Mouse (Mus musculus) midbrain, embryonic 14.5 days (tissue): ENCODE data around the gene Cela3b. TPM values are rescaled to one million over a fixed set of nuclear protein-coding genes. Genes with fewer than 3 reads are reported as not detected.

Experiments used
- ATAC-seq: fragments of 200-750 bp; cut with Nextera tagmentation; 2 replicates; pipeline ENCODE4 v1.8.0; 2017; ENCODE audit warnings: moderate number of reproducible peaks, moderate library complexity; ENCODE audit not compliant: low FRiP score, low TSS enrichment
- DNase-seq: peaks from one replicate; pipeline ENCODE4 v3.0.0-alpha.2; 2015
- H3K27ac ChIP-seq: fragments of 300-500 bp; sonication (generic); replicated peaks from 2 replicates; pipeline ENCODE4 v1.5.1; 2014; ENCODE audit warnings: mild to moderate bottlenecking, low read depth, low read length, moderate library complexity
- H3K27me3 ChIP-seq: fragments of 300-500 bp; sonication (generic); 2 replicates; pipeline ENCODE4 v1.6.1; 2014; ENCODE audit warnings: low read length, control low read depth, mixed read lengths; ENCODE audit not compliant: control insufficient read depth, insufficient read depth
- H3K36me3 ChIP-seq: fragments of 300-500 bp; sonication (generic); 2 replicates; pipeline ENCODE4 v1.6.1; 2014; ENCODE audit warnings: low read length, control low read depth; ENCODE audit not compliant: control insufficient read depth, insufficient read depth
- H3K4me1 ChIP-seq: fragments of 300-500 bp; sonication (generic); 2 replicates; pipeline ENCODE4 v1.6.1; 2014; ENCODE audit warnings: mild to moderate bottlenecking, antibody characterized with exemption, low read length, control low read depth; ENCODE audit not compliant: control insufficient read depth, insufficient read depth
- H3K4me2 ChIP-seq: fragments of 300-500 bp; sonication (generic); 2 replicates; pipeline ENCODE4 v1.6.1; 2014; ENCODE audit warnings: mild to moderate bottlenecking, low read length, moderate library complexity
- H3K4me3 ChIP-seq: fragments of 300-500 bp; sonication (generic); replicated peaks from 2 replicates; pipeline ENCODE4 v1.5.1; 2014; ENCODE audit warnings: low read depth, low read length
- H3K9ac ChIP-seq: fragments of 300-500 bp; sonication (generic); replicated peaks from 2 replicates; pipeline ENCODE4 v1.6.1; 2014; ENCODE audit warnings: mild to moderate bottlenecking, low read length, moderate library complexity
- H3K9me3 ChIP-seq: fragments of 300-500 bp; sonication (generic); 2 replicates; pipeline ENCODE4 v1.6.1; 2016; ENCODE audit warnings: low read length, control low read depth, mixed read lengths; ENCODE audit not compliant: control insufficient read depth
- WGBS: fragments of 180-500 bp; shearing (Covaris S2); extraction: QIAGEN DNeasy Blood & Tissue Kit; methylation state at CpG from one replicate; pipeline ENCODE4 v1.1.7; 2014; 5-methylcytosine and 5-hydroxymethylcytosine counted together
- polyA plus RNA-seq: library from polyadenylated mRNA; unstranded; fragments of >200 nt; fragmentation: Nextera tagmentation; extraction: Ambion mirVana; gene quantifications from 2 replicates; pipeline ENCODE4 v1.2.1, GENCODE M21; 2014

Cela3b gene
- polyA plus RNA-seq, 1 experiment from 2014 or later: not detected

DNA sequence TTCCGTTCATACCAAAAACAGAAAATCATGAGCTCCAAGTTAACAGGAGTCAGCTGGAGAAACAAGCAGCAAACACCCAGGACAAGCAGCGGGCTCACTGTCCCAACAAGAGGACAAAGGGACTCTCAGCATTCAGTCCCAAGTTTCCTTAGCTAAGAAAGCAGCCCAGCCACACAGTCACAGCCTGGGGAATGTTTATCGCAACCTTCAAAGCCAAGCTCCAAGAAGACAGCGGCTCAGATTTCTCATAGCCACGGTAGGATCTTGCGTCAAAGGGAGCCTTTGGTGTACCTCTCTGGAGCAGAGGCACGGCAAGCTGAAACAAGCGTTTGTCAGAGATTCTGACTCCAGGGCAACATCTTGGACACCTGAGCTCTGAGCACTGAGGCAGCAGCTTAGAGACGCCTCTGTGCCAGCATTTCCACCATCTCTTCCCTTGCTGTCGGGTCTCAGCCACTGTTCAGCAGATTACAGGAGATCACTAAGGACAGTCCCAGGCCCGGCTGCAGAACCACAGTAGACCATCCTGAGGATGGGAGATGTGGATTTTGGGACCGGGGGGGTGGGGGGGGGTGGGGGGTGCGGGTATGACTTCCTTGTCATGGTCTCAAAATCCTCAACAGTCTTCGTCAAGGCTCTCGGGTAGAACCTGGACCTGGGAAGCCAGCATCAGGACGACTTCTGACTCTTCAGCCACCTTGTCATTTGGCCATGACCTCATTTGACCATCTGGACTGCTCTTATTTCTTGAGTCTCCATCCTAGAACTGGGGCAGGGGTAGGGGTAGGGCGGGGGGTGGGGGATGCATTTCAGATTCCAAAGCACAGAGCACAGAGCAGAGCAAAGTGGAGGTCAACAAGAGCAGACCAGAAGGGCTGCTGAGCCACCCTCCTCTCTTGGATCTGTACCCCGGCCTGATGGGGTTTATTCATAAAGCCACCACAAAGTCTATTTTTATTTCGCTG is 54.7 kb downstream of the Cela3b start:
- no peak overlapping the region for H3K27ac ChIP-seq
- no peak overlapping the region for H3K9ac ChIP-seq
- no peak overlapping the region for H3K4me2 ChIP-seq
- H3K36me3 ChIP-seq: no peaks in the 10 kb centered on the region
- DNase-seq (no peak), ATAC-seq (no peak)
- H3K4me3 ChIP-seq: no peak overlapping the region
- H3K27me3 ChIP-seq: no peaks in the 10 kb centered on the region
- no peaks in the 10 kb centered on the region for H3K9me3 ChIP-seq
- 64% methylated on average over 19 of the region's 19 CpGs for WGBS
- H3K4me1 ChIP-seq: 0 out of 2 replicates have a peak, but pooled peaks cover under 1% of the 10 kb centered on the region

DNA sequence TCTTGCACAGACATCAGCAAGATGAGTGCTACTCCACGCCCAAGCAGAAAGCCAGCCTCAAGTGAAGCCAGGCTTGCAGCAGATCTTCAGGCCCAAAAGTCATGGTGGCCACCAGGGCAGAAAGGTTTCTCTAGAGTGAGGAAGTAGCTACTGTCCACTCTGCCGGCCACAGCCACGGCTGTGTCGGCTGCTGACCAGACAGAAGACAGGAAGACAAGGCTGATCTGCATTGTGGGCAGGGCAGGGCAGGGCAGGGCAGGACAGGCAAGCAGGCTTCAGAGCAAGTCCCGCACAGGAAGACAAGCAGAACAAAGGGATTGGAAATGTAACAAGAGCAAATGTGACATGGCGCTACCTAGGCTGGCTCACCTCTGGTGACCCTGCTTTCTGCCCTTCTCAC is 56.6 kb downstream of the Cela3b start:
- DNase-seq: no peak
- no peak overlapping the region for H3K4me2 ChIP-seq

DNA sequence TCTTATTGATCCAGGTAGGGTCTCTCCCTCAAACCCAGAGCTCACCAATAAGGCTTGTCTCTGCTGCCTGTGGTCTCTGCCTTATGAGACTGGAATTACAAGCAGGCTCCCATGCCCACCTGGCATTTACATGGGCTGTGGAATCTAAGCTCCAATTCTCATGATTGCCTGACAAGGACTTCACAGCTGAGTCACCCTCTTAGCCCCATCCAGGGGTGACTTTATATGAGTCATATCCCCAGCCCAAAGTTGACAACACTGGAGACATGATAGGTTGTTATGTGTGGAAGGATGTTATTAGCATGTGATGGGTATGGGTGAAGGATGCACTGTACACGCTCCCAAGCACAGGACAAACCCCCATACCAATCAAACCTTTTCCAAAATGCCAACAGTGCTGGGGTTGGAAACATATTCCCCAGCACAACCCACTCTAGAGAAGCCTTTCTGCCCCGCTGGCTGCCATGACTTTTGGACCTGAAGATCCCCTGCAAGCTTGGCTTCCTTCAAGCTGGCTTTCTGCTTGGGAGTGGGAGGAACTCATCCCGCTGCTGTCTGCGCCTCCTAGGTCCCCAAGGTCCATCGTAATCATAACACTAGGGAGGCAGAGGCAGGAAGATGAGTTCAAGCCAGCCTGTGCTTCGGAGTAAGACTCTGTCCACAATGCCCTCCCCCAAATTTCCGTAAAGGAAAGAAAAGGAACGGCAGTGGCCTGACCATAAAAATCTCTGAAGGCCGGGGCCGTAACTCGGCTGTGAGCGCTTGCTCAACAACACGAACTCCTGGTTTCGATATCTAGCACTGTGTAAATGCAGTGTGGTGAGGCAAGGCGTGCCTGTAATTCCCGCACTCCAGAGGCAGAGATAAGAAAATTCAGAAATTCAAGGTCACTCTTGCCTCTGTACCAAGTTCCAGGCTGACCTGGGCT is 58.5 kb downstream of the Cela3b start:
- no peak overlapping the region for H3K4me3 ChIP-seq
- H3K4me2 ChIP-seq: no peak overlapping the region
- no peak overlapping the region for H3K27ac ChIP-seq
- H3K36me3 ChIP-seq: no peaks in the 10 kb centered on the region
- no peak for ATAC-seq
- no peak overlapping the region for H3K9ac ChIP-seq
- no peaks in the 10 kb centered on the region for H3K9me3 ChIP-seq
- DNase-seq: no peak
- WGBS: 88% methylated on average over 16 of the region's 16 CpGs
- H3K4me1 ChIP-seq: peaks cover 4% of the 10 kb centered on the region; the same call in 1 of the 2 replicates
- H3K27me3 ChIP-seq: no peaks in the 10 kb centered on the region

More for the DNA sequence above, 56.6 kb downstream of the Cela3b start:
- Histone ChIP-seq H3K27ac (no peak overlapping the region), H3K4me1 (peaks cover 4% of the 10 kb centered on the region; the same call in 1 of the 2 replicates), H3K27me3 (no peaks in the 10 kb centered on the region), H3K4me3 (no peak overlapping the region), H3K36me3 (no peaks in the 10 kb centered on the region), H3K9me3 (no peaks in the 10 kb centered on the region), H3K9ac (no peak overlapping the region)
- WGBS: 44% methylated on average over 6 of the region's 6 CpGs
- ATAC-seq: no peak

Other genes with a start within 250 kb of the Cela3b start
- 0.94 and 1.4 TPM in 2 replicates for gene Wnt4, start 153.1 kb downstream of the Cela3b start, polyA plus RNA-seq
- gene Cdc42, start 72.8 kb downstream of the Cela3b start, polyA plus RNA-seq: 984 and 991 TPM in 2 replicates
- gene Cela3a, start 20.7 kb downstream of the Cela3b start, polyA plus RNA-seq: not detected in 2 replicates
- gene 1700013G24Rik, start 22.7 kb upstream of the Cela3b start, polyA plus RNA-seq: not detected in 2 replicates
- 2.0 and 7.6 TPM in 2 replicates for gene Hspg2, start 38.2 kb upstream of the Cela3b start, polyA plus RNA-seq
- not detected in 2 replicates for gene Ldlrad2, start 144.0 kb upstream of the Cela3b start, polyA plus RNA-seq
- 66.5 and 76.8 TPM in 2 replicates for gene Usp48, start 163.2 kb upstream of the Cela3b start, polyA plus RNA-seq
- 57.7 and 60.8 TPM in 2 replicates for gene Rap1gap, start 234.2 kb upstream of the Cela3b start, polyA plus RNA-seq